Mouse (Mus musculus): ENCODE data around the gene Gm21103. TPM values are rescaled to one million over a fixed set of nuclear protein-coding genes. Genes with fewer than 3 reads are reported as not detected.
"Not testable (repeated sequence)": the region's sequence is repeated elsewhere in the genome, so short reads cannot be mapped to it uniquely, and the experiment has no call there.

Gene Gm21103
- polyA plus RNA-seq (2012; rRNA removed), result not detected in 2 replicates

DNA sequence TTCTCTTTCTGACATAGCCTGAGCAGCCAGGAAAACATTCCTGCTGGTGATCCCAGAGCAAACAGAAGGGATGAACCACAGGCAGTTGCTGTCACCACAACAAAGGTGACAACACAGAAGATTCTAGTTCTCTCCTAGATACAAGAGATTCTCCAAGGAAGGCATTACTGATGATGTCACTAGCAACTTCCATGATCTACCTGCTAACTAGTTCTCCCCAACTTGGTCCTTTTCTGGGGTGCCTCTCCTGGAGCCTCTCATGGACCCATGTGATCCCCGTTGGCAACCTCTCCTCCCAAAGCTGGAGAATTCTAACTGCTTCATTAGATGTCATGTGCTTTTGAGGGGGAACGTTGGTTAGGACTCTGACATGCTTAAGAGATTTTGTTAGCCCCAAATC is at the start of gene Gm21103:
Gm21103 (minus strand) TSS at position 101 of the 400 bp plus-strand sequence.
- not testable (repeated sequence) for H3K36me3 ChIP-seq (ENCODE audit: control insufficient read depth, insufficient read depth, low read length); H3K27ac ChIP-seq (ENCODE audit: insufficient read depth, low read depth, low read length); H3K27me3 ChIP-seq (ENCODE audit: control insufficient read depth, insufficient read depth, low read length); H3K4me1 ChIP-seq (ENCODE audit: control insufficient read depth, insufficient read depth, insufficient read length, low read length); H3K4me3 ChIP-seq (ENCODE audit: low read depth, low read length)
- 72% methylated on average over 2 of the region's 2 CpGs for WGBS

DNA sequence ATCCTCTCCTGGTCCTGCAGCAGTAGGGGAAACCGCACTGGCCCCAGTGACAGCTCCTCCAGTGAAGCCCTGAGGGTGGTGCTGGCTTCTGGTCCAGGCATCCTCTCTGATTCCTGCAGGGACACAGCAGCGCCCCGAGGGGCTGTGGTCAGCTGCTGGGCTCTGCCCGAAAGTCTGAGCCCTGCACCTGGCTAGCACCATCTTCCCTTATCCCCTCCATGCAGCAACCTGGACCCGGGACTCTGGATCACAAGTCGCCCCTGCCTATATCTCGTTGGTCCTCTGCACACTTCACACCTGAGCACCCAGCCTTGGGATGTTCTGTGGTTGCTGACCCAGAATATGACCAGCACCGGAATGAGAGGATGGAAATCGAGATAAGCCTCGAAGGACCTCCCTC is 38.9 kb upstream of the Gm21103 start, which contains the start of gene Gm3618:
Gm3618 (minus strand) TSS at position 101 of the 400 bp plus-strand sequence.
- not testable (repeated sequence) for H3K36me3 ChIP-seq (ENCODE audit: control insufficient read depth, insufficient read depth, low read length); H3K4me3 ChIP-seq (ENCODE audit: low read depth, low read length); H3K27me3 ChIP-seq (ENCODE audit: control insufficient read depth, insufficient read depth, low read length); H3K27ac ChIP-seq (ENCODE audit: insufficient read depth, low read depth, low read length); H3K4me1 ChIP-seq (ENCODE audit: control insufficient read depth, insufficient read depth, insufficient read length, low read length)
- no CpG with 5 or more reads among the region's 10 CpGs for WGBS

DNA sequence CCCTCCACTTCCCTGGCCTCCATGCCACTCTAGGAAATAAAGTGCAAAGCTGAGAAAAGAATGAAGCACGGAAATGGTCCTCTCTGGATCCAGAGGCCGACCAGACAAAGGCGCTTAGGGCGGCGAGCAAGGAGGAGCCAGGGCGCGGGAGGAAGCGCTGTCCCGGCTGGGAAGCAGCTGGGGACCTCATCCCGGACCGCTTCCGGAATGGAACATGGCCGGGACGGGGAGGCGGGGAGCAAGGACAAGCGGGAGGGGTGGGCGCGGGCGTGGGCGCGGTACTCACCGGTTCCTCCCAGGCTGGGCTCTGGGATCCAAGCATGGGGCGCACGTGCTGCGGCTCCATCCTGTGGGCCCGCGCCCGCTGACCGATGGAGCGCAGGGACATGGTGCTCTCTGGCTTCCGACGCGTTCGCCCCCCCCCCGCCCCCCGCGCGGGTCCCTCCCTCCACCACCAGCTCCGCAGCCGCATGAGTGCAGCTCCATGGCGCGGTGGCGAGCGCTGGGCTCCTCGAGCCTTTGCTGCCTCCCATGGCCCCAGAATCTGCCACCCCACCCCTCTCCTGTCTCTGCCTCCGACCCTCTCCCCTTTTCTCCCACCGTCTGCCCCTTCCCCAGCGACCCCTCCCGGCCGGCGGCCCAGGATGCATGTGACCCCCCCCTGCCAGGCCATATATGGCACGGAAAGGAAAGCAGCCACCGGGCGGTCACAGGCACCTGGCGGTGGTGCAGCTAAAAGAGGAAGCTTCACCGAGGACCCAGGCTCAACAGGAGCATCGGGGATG is 17.5 kb downstream of the Gm21103 start, which contains the start of gene Gm3411:
Gm3411 (minus strand) TSS at position 320 of the 785 bp plus-strand sequence.
- 1% methylated on average over 55 of the region's 57 CpGs for WGBS
- peak within 1 kb of the TSS; percentile 63 for H3K4me3 ChIP-seq (ENCODE audit: low read depth, low read length)
- not testable (repeated sequence) for H3K4me1 ChIP-seq (ENCODE audit: control insufficient read depth, insufficient read depth, insufficient read length, low read length); H3K27ac ChIP-seq (ENCODE audit: insufficient read depth, low read depth, low read length); H3K36me3 ChIP-seq (ENCODE audit: control insufficient read depth, insufficient read depth, low read length); H3K27me3 ChIP-seq (ENCODE audit: control insufficient read depth, insufficient read depth, low read length)

Other genes starting within 250 kb of the Gm21103 start
- not detected in 2 replicates for gene Gm6337, start 246.6 kb downstream of the Gm21103 start, polyA plus RNA-seq (2012; rRNA removed)
- gene Gm8206, start 210.9 kb downstream of the Gm21103 start, polyA plus RNA-seq (2012; rRNA removed), result not detected in 2 replicates
- 0.08 TPM in 1 of 2 replicates, not detected in the other for gene Gm3468, start 196.2 kb downstream of the Gm21103 start, polyA plus RNA-seq (2012; rRNA removed)
- not detected in 2 replicates for gene Gm3476, start 179.0 kb downstream of the Gm21103 start, polyA plus RNA-seq (2012; rRNA removed)
- not detected in 2 replicates for gene Gm21560, start 85.6 kb downstream of the Gm21103 start, polyA plus RNA-seq (2012; rRNA removed)
- gene Gm3411, start 17.6 kb downstream of the Gm21103 start, polyA plus RNA-seq (2012; rRNA removed), result not detected in 2 replicates
- gene Gm3618, start 38.8 kb upstream of the Gm21103 start, polyA plus RNA-seq (2012; rRNA removed), result not detected in 2 replicates
- gene Gm16440, start 85.5 kb upstream of the Gm21103 start, polyA plus RNA-seq (2012; rRNA removed), result not detected in 2 replicates
- gene Gm3591, start 107.6 kb upstream of the Gm21103 start, polyA plus RNA-seq (2012; rRNA removed), result 0.06 TPM in 1 of 2 replicates, not detected in the other
- gene Gm3594, start 139.8 kb upstream of the Gm21103 start, polyA plus RNA-seq (2012; rRNA removed), result not detected in 2 replicates
- not detected in 2 replicates for gene Gm8356, start 232.4 kb upstream of the Gm21103 start, polyA plus RNA-seq (2012; rRNA removed)

Data from small intestine, adult 2 months (tissue).